Mouse (Mus musculus) heart, adult 8-10 months (tissue): ENCODE measurements around the gene Btg3. TPM values are rescaled to one million over a fixed set of nuclear protein-coding genes. Genes with fewer than 3 reads are reported as not detected.
"Not testable (repeated sequence)": the region's sequence is repeated elsewhere in the genome, so short reads cannot be mapped to it uniquely, and the experiment has no call there.

ENCODE experiments used
- DNase-seq: peaks from one replicate; pipeline ENCODE4 v3.0.0; 2022; ENCODE audit warnings: low spot score
- total RNA-seq, 4 experiments: library from RNA; stranded (reverse); gene quantifications; 2 replicates each; pipeline ENCODE4 v1.2.4; 2022

Btg3 gene
- 1 to 10 TPM; 5.3 to 6.5 (median 5.8) TPM for total RNA-seq

GRCm38 (mm10) chr16:78376745-78377570 lies at the start of gene Btg3:
TSS of gene Btg3 (minus strand) at chr16:78377192.
- DNase-seq = peak; percentile 74

GRCm38 (mm10) chr16:78417733-78418132 lies 40.7 kb upstream of the Btg3 start:
- DNase-seq = no peak

- peak; percentile 16 for DNase-seq
Measured at GRCm38 (mm10) chr16:78416500-78416899, 39.5 kb upstream of the Btg3 start.

- no peak for DNase-seq
Measured at GRCm38 (mm10) chr16:78409991-78410390, 33.0 kb upstream of the Btg3 start.

- no peak for DNase-seq
Measured at GRCm38 (mm10) chr16:78407855-78408254, 30.9 kb upstream of the Btg3 start.

GRCm38 (mm10) chr16:78406657-78407056 lies 29.7 kb upstream of the Btg3 start:
- no peak for DNase-seq

- no peak for DNase-seq
Measured at GRCm38 (mm10) chr16:78402316-78402715, 25.3 kb upstream of the Btg3 start.

- DNase-seq = no peak
Measured at GRCm38 (mm10) chr16:78399423-78399822, 22.4 kb upstream of the Btg3 start.

- DNase-seq = no peak
Measured at GRCm38 (mm10) chr16:78398734-78399133, 21.7 kb upstream of the Btg3 start.

- DNase-seq = peak; percentile 21
Measured at GRCm38 (mm10) chr16:78391354-78391753, 14.4 kb upstream of the Btg3 start.

GRCm38 (mm10) chr16:78389986-78390385 lies 13.0 kb upstream of the Btg3 start:
- DNase-seq = no peak

GRCm38 (mm10) chr16:78389122-78389521 lies 12.1 kb upstream of the Btg3 start:
- no peak for DNase-seq

GRCm38 (mm10) chr16:78378493-78378892 lies 1.5 kb upstream of the Btg3 start:
- DNase-seq = no peak

GRCm38 (mm10) chr16:78375821-78376691 lies 936 bp downstream of the Btg3 start:
- DNase-seq = peak; percentile 12

- no peak for DNase-seq
Measured at GRCm38 (mm10) chr16:78375222-78375621, 1.8 kb downstream of the Btg3 start.

- DNase-seq = no peak
Measured at GRCm38 (mm10) chr16:78373743-78374142, 3.2 kb downstream of the Btg3 start.

- DNase-seq = no peak
Measured at GRCm38 (mm10) chr16:78372786-78373185, 4.2 kb downstream of the Btg3 start.

- peak; percentile 14 for DNase-seq
Measured at GRCm38 (mm10) chr16:78371491-78372046, 5.4 kb downstream of the Btg3 start.

GRCm38 (mm10) chr16:78364554-78364953 lies 12.4 kb downstream of the Btg3 start:
- DNase-seq = not testable (repeated sequence)

GRCm38 (mm10) chr16:78361466-78361865 lies 15.5 kb downstream of the Btg3 start:
- DNase-seq = no peak

GRCm38 (mm10) chr16:78357757-78358156 lies 19.2 kb downstream of the Btg3 start:
- DNase-seq = no peak

- DNase-seq = peak; percentile 24
Measured at GRCm38 (mm10) chr16:78347328-78347926, 29.6 kb downstream of the Btg3 start.
